Mouse (Mus musculus) kidney, postnatal 4 days (tissue): ENCODE measurements around the gene Tnr.

Experiments
- DNase-seq, 2 experiments: peaks; one replicate each; pipeline ENCODE4 v3.0.0; 2021; ENCODE audit warnings: mixed read lengths in 2 of 2

The Tnr gene

DNA sequence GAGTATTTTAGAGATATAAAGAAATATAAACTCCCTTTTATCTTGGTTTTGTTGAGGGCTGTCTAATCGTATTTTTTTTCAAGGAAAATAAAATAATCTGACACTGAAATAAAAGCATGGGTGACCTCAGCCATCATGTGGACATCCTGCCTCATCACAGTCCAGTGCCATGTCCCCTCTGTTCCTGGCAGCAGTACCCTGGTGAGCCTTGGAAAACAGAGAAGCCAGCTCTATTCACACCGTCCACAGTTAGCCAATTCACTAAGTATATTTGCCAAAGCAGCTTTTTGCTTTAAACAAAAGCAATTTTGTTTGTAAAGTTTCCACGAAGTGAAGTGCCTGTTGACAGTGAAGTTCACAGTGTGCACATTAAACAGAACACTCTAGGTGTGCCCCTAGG is 109.0 kb downstream of the Tnr start:
- DNase-seq, result no peak

DNA sequence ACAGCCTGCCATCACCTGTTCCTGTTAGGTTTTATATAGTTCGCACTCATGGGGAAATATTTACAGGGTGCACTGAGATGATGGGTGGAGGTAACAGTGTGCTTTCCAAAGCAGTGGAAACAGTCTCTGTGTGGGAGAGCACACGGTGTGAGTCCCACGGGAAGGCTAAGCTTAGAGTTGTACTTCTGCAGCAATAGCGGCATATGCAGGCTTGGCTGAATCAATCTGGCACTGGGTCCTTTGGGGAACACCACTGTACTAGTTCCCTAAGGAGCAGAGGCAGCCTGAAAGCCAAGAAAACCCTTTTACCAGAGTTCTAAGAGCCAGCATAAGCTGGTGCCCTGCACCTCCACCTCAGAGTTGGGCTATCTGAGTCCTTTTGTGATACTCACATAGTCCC is 115.8 kb downstream of the Tnr start:
- no peak for DNase-seq

GRCm38 (mm10) chr1:159645719-159646118 is 122.2 kb downstream of the Tnr start:
- no peak for DNase-seq

- DNase-seq, result no peak
Observed at GRCm38 (mm10) chr1:159650486-159650885, 126.9 kb downstream of the Tnr start.

- no peak for DNase-seq
Observed at GRCm38 (mm10) chr1:159655241-159655640, 131.7 kb downstream of the Tnr start.

- peak in 1 of 2 experiments; percentile 15 for DNase-seq
Observed at GRCm38 (mm10) chr1:159657856-159658542, 134.4 kb downstream of the Tnr start.

DNA sequence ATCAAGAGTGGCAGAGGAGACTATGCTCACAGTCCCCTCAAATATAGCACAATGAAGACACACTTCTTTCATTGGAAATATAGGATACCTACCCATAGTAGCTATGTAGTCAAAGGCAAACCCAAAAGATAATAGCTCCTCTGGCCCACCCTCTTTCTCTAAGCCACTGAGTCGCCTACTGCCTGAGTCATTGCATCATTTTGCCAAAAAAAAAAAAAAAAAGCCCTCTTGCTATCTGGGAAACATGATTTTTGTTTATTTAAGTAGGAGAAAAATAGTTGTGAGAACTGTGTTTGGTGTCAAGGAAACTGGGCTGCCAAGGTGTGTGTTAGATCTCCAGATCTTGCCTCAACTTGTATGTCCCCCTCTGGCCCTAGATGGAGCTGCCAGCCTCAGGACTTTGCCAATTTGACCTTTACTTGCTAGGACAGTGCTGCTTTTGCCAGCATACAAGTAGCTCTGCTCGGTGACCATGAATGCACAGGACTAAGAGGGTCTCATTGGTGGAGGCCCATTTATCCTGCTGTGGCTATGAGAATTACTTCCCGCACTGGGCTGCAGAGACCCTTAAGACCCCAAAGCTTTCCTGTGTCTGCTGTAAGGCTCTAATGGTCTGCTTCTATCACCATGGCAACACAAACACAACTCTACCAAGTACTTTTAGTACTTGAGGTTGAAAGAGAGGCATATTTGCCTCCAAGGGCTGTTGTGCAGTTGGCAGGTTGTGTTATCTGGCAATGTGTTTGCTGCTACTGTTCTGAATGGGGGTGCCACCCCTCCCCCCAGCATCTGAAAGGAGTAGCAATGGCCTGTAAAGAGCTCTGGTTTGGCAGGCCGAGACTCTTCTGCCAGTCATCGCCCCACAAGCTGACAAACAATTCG is 137.3 kb downstream of the Tnr start:
- DNase-seq, result no peak

- DNase-seq, result no peak
Observed at GRCm38 (mm10) chr1:159664496-159664895, 140.9 kb downstream of the Tnr start.

DNA sequence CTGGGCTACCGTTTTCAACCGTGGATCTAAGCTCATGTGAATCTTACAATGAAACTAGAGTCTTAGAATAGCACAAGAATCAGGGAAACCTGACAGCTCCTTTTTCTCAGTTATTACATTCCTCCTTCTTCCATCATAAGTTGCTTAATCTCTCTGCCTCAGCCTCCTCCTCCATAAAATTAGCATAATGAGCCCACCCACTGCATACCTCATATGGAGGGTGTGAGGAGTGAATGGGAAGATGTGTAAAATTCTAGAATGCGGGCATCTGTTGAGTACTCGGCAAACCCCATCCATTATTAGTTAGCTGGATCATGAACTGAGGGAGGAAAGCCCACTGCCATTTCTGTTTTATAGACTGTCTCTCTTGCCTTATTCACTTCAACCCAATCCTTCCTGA is 141.4 kb downstream of the Tnr start:
- no peak for DNase-seq

DNA sequence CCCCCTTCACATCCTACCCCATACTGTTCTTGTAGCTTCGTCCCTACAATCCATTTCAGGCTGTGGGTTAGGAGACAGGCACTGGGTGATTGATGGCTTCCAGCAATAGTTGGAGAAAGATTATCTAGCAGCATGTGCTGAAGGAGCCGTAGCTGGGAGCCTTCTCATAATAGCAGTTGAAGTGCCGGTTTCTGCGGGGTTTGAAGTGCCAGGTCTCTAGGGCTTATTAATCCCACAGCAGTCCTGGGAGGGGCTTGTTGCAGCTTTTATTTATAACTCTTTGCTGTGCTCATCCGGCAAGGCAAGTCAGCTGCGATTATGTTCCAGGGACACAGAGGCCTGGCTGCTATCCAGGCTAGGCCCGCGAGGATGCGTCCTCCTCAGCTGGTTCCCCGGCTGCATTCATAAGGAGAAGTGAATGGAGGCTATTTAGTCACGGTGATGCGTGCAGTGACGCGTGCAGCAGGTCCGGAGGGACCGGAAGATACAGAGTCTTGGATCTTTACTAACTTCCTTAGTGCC is 147.1 kb downstream of the Tnr start:
- peak; percentile 55 to 62 for DNase-seq

DNA sequence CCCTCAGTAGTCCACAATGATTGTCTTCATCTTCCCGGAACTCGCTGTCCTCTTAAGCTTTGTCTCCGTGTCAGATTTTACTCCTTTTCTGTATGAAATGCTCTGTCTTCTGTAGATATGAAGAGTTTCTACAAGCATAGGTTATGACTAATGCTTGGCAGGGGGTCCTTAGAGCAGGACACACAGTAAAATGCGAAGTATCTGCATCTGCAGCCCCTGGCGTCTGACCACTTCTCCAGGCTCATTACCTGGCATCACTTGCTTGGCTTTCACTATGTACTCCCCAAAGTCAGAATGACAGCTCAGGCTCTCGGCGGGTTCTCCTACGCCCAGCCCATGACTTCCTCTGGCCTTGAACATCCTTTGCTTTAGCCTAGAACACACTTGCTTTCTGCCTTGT is 147.6 kb downstream of the Tnr start:
- no peak for DNase-seq

- no peak for DNase-seq
Observed at GRCm38 (mm10) chr1:159674240-159674639, 150.7 kb downstream of the Tnr start.

DNA sequence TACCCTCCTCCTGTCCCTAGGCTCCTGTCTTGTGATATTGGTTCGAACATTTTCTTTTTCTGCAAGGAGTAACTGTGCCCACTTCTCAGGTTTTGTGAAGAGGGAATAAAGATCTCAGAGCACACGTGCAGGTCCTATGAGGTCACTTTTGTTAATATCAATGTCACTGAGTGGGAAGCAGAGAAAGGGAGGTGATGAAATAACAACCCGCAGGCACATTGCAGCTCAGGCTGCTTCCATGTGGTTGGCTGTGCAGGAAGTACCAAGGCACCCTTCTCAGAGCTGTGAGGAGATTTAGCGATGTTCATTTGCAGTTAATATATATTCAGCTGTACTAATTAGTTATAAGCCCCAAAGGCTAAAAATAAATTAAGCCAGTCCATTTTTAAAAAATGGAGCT is 151.9 kb downstream of the Tnr start:
- DNase-seq, result no peak

- DNase-seq, result no peak
Observed at GRCm38 (mm10) chr1:159678221-159678935, 154.8 kb downstream of the Tnr start.

GRCm38 (mm10) chr1:159681252-159681651 is 157.7 kb downstream of the Tnr start:
- no peak for DNase-seq

GRCm38 (mm10) chr1:159686476-159687231 is 163.1 kb downstream of the Tnr start:
- DNase-seq, result peak; percentile 70 to 82

DNA sequence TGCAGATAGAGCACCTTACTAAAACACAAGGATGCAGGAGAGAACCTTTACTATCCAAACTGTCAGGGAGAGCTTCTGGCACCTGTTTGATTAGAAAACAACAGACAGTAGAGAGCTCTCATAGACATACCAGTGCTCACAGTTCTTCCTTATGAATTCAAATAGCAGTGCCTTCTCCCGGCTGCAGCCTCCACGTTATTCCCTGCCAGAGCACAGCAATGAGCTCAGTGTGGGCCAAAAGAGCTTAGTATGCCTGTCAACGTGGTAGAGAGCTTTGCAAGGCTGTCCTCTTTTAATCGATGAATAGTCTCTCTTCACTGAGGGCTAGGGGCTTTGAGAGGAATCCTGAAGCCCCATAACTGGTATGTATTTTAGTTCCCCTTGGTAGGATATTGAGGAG is 173.1 kb downstream of the Tnr start:
- no peak for DNase-seq

DNA sequence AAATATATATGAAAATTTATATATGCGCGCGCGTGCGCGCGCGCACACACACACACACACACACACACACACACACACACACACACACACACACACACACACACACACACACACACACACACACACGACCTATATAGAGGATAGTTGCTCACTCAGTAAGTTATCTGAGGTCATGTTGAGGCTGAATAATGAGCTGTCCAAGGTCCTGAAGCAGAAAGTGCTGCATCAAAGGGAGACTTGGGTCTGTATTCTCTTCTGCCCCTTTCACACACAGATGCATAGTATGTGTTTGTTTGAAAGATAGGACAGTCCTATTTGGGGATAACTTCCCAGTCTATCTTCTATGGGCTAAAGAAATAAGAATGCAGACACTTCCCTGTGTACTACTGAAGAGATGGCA is 178.5 kb downstream of the Tnr start:
- peak; percentile 50 to 57 for DNase-seq

DNA sequence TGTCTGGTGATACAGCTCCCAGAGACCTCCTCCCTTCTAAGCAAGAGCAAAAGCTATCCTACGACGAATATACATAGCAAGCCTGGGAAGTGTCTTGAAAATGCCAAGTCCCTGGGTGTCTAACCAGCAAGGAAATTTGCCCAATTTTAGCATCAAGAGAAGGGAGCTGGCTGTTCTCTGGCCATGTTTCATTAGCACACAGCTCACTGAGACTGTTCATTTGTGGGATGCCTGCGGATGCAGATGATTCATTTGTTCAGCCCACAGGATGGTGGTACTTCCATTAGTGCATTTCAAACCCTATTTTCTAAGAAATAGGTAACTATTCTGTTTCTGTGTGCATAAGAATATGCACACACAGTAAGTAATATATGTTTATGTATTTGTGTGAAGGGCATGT is 181.4 kb downstream of the Tnr start:
- DNase-seq, result no peak

DNA sequence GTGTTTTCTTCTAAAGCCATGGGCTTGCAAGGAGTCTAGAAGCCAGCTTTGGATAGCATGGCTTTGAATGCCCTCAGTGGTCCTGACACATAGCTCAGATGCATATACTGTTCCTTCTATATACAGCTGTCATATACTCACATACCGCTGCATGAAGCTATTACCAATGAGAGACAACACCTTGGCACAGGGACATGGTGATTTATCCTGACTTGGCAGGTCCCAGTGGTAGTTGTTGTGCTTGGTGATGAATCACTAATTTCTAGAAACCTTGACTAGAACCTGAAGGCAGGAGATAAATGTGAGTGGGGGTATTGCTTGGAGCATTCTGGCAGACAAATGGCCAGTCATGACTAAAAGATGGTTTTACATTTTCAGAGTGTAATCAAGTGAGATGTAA is 192.7 kb downstream of the Tnr start:
- no peak for DNase-seq

GRCm38 (mm10) chr1:159717016-159717415 is 193.4 kb downstream of the Tnr start:
- peak; percentile 26 to 34 for DNase-seq

DNA sequence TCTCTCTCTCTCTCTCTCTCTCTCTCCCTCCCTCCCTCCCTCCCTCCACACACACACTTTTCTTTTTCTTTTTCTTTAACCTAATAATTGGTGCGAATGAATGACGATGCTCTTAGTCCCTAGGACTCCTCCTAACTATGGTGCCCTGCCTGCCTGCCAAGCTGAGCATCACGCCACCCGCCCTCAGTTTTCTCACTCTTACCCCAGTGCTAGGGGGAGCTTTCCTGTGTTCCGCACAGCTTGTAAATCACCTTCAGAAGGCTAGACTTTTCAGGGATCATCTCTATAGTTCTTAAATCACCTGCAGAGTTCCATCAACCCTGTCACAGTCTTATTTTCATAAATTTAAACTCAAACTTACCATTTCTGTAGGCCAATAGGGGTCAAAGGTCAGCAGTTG is 200.2 kb downstream of the Tnr start:
- no peak for DNase-seq

GRCm38 (mm10) chr1:159729270-159729669 is 205.7 kb downstream of the Tnr start:
- DNase-seq, result no peak
